Mouse (Mus musculus): ENCODE measurements around the gene Gzmk. TPM values are rescaled to one million over a fixed set of nuclear protein-coding genes. Genes with fewer than 3 reads are reported as not detected.
A peak's percentile ranks its signal among the peaks of the same experiment; 100 is the strongest.

The Gzmk gene
- not detected in 2 replicates for polyA plus RNA-seq (2014; fragmentation: Nextera tagmentation; extraction: Ambion mirVana)

DNA sequence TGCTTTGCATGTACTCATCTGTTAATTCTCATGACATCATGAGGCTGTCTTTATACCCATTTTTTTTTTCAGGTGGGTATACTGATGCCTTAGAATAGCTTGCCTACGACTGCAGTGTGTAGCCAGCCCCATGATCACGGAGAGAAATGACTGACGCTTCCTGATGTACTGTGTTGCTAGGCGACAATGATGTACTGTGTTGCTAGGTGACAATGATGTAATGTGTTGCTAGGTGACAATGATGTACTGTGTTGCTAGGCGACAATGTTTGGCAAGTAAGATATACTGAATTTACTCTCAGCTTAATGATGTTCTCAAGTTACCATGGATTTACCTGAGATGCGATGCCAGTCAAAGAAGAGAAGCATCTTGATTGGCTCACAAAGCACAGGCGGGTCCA is at the start of gene Gzmk:
Gzmk (minus strand) TSS at position 98 of the 400 bp plus-strand sequence.
- Histone ChIP-seq H3K27me3 (ENCODE audit: control insufficient read depth, insufficient read depth, low read length) (no peaks in the 10 kb centered on the region), H3K4me3 (ENCODE audit: low read depth, low read length) (no peak within 1 kb of the TSS), H3K27ac (ENCODE audit: low read depth, low read length) (no peak within 1 kb of the TSS), H3K36me3 (ENCODE audit: control insufficient read depth, insufficient read depth, low read length) (no peaks in the 10 kb centered on the region), H3K9me3 (ENCODE audit: control insufficient read depth, low read length) (no peaks in the 10 kb centered on the region), H3K4me1 (replicated peaks; ENCODE audit: control insufficient read depth, insufficient read depth, low read length) (no peaks in the 10 kb centered on the region), H3K4me2 (ENCODE audit: low read depth, low read length, severe bottlenecking) (no peak within 1 kb of the TSS), H3K9ac (ENCODE audit: low read length) (no peak within 1 kb of the TSS)
- WGBS, result 62% methylated on average over 7 of the region's 7 CpGs
- no peak for DNase-seq (ENCODE audit: low spot score)
- ATAC-seq (replicated peaks; ENCODE audit: low FRiP score), result peak; percentile 80

DNA sequence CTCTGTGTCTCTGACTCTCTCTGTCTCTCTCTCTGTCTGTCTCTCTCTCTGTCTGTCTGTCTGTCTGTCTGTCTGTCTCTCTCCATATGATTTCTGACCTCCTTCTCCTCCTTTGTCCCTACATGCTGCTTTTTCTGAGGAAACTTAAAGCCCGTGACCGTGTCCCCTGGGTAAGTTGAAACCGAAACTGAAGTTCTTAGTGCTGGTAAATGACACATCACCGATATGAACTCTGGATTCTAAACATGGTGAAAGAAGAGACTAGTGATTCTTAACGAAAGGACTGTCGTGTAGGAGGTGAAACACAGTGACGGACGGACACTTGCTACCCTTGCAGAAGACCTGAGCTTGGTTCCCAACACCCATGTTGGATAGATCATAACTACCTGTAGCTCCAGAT is 45.5 kb upstream of the Gzmk start:
- Histone ChIP-seq H3K4me2 (ENCODE audit: low read depth, low read length, severe bottlenecking) (no peak overlapping the region), H3K4me3 (ENCODE audit: low read depth, low read length) (no peak overlapping the region), H3K4me1 (replicated peaks; ENCODE audit: control insufficient read depth, insufficient read depth, low read length) (no peaks in the 10 kb centered on the region), H3K9ac (ENCODE audit: low read length) (no peak overlapping the region), H3K27me3 (ENCODE audit: control insufficient read depth, insufficient read depth, low read length) (no peaks in the 10 kb centered on the region), H3K9me3 (ENCODE audit: control insufficient read depth, low read length) (no peaks in the 10 kb centered on the region), H3K36me3 (ENCODE audit: control insufficient read depth, insufficient read depth, low read length) (no peaks in the 10 kb centered on the region), H3K27ac (ENCODE audit: low read depth, low read length) (no peak overlapping the region)
- ATAC-seq (replicated peaks; ENCODE audit: low FRiP score) (no peak), DNase-seq (ENCODE audit: low spot score) (no peak)
- 92% methylated on average over 8 of the region's 8 CpGs for WGBS

DNA sequence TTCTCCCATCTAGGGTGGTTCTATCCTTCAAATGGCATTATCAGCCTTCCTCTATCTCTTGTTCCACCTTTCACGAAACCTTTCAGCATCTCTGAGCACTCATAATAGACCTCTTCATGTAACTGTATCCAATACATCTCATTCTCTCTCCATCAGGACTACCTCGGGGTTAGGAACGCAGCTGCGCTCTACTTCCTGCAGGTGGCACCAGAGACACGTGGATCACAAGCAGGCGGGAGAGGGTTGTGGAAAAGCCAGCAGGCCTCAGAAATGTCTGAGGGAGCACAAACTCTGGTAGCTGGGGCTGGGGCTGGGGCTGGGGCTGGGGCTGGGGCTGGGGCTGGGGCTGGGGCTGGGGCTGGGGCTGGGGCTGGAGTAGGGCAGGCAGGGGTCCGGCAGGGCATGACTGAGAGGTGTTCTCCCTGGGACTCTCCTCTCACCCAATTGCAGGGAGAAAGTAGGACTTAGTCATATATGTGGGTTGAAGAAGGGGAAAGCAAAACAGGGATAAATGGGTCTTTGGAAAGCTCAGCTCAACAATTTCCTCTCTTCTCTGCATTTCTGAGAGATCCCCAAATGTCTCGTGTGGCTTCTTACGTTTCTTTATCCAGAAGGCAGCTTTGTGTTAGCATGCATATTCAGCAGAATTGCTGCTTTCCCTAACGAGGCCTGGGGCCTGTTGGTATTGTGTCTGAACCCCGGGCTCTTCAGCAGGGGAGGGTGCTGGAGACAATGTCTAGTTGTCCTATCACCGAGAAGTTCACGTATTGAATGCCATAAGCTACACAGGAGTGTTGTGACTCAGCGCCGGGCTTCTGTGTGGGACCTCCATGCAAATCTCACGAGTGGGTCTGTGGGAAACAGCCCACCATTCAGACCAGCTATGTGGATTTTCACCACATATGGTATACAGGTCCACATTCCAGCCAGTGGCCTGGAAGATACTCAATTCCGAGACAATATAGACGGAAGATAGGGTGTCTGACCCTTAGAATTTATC is 44.4 kb upstream of the Gzmk start:
- Histone ChIP-seq H3K27me3 (ENCODE audit: control insufficient read depth, insufficient read depth, low read length) (no peaks in the 10 kb centered on the region), H3K4me3 (ENCODE audit: low read depth, low read length) (no peak overlapping the region), H3K36me3 (ENCODE audit: control insufficient read depth, insufficient read depth, low read length) (no peaks in the 10 kb centered on the region), H3K27ac (ENCODE audit: low read depth, low read length) (no peak overlapping the region), H3K9me3 (ENCODE audit: control insufficient read depth, low read length) (no peaks in the 10 kb centered on the region), H3K4me1 (replicated peaks; ENCODE audit: control insufficient read depth, insufficient read depth, low read length) (no peaks in the 10 kb centered on the region), H3K9ac (ENCODE audit: low read length) (no peak overlapping the region), H3K4me2 (ENCODE audit: low read depth, low read length, severe bottlenecking) (no peak overlapping the region)
- ATAC-seq (replicated peaks; ENCODE audit: low FRiP score), result peak; percentile 82
- 39% methylated on average over 18 of the region's 18 CpGs for whole genome bisulfite sequencing
- peak; percentile 88 for DNase-seq (ENCODE audit: low spot score)

DNA sequence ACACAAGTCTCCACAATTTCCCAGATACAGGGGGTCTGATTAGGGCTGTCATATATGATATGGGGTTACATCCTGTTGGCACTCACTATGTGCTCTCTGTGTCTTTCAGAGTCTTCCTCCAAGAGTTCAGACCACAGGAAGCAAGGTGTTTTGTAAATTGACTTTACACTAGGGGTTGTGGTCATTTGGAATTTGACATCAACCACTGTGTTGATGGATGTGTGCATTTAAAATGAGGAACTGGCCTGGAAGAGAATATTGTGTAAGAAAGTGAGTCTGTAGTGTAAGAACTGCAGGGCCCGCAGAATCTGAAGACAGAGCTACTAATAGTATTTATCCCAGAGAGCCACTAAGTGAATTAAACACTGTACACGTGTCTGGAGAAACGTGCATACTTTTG is 41.5 kb upstream of the Gzmk start:
- H3K9me3 ChIP-seq (ENCODE audit: control insufficient read depth, low read length), result no peaks in the 10 kb centered on the region
- DNase-seq (ENCODE audit: low spot score) (no peak), ATAC-seq (replicated peaks; ENCODE audit: low FRiP score) (no peak)
- no peak overlapping the region for H3K27ac ChIP-seq (ENCODE audit: low read depth, low read length)
- no peak overlapping the region for H3K9ac ChIP-seq (ENCODE audit: low read length)
- no peak overlapping the region for H3K4me2 ChIP-seq (ENCODE audit: low read depth, low read length, severe bottlenecking)
- H3K27me3 ChIP-seq (ENCODE audit: control insufficient read depth, insufficient read depth, low read length), result no peaks in the 10 kb centered on the region
- WGBS, result 90% methylated on average over 3 of the region's 3 CpGs
- no peaks in the 10 kb centered on the region for H3K36me3 ChIP-seq (ENCODE audit: control insufficient read depth, insufficient read depth, low read length)
- H3K4me1 ChIP-seq (replicated peaks; ENCODE audit: control insufficient read depth, insufficient read depth, low read length), result no peaks in the 10 kb centered on the region
- no peak overlapping the region for H3K4me3 ChIP-seq (ENCODE audit: low read depth, low read length)

DNA sequence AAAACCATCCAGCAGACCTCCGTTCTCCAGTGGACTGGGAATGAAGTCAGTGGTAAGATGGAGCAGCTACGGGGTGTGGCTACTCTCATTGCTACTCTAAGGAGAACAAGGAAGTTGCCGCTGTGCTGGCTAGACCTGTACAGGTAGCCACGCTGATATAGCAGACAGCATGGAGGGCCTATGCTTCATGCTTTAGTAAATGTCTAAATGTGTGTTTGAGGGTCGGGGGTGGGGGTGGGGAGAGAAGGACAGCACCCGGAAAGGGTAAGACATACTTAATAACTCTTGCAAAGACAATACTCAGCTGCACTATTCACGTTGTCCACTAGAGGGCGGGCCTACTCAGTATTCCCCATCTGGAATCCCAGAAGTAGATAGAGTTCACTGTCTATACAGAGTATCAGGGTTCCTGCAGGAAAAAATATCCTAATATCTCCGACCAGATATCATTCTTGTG is 40.8 kb upstream of the Gzmk start:
- no peaks in the 10 kb centered on the region for H3K4me1 ChIP-seq (replicated peaks; ENCODE audit: control insufficient read depth, insufficient read depth, low read length)
- no peaks in the 10 kb centered on the region for H3K27me3 ChIP-seq (ENCODE audit: control insufficient read depth, insufficient read depth, low read length)
- DNase-seq (ENCODE audit: low spot score) (peak; percentile 88), ATAC-seq (replicated peaks; ENCODE audit: low FRiP score) (peak; percentile 40)
- H3K9me3 ChIP-seq (ENCODE audit: control insufficient read depth, low read length), result no peaks in the 10 kb centered on the region
- H3K4me3 ChIP-seq (ENCODE audit: low read depth, low read length), result no peak overlapping the region
- H3K27ac ChIP-seq (ENCODE audit: low read depth, low read length), result no peak overlapping the region
- no peak overlapping the region for H3K9ac ChIP-seq (ENCODE audit: low read length)
- H3K4me2 ChIP-seq (ENCODE audit: low read depth, low read length, severe bottlenecking), result no peak overlapping the region
- WGBS, result 31% methylated on average over 9 of the region's 9 CpGs
- no peaks in the 10 kb centered on the region for H3K36me3 ChIP-seq (ENCODE audit: control insufficient read depth, insufficient read depth, low read length)

DNA sequence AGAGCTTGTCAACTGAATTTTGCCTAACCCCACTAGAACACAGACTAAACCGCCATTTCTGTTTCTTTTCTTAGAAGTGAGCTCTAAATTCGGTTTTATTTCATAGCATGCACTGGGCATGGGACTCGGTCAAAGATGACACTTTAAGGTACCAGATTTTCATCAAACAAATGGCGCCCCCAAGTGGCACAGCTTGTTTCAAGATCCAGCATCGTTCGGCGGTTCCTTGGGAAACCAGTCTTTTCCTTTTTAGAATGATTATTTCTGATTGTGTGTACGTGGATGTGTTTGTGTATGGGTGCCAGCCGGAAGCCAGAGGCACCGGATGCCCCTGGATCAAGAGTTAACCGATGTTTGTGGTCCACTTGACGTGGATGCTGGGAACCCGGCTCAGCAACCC is 39.5 kb upstream of the Gzmk start:
- no peaks in the 10 kb centered on the region for H3K9me3 ChIP-seq (ENCODE audit: control insufficient read depth, low read length)
- no peak overlapping the region for H3K9ac ChIP-seq (ENCODE audit: low read length)
- no peak overlapping the region for H3K27ac ChIP-seq (ENCODE audit: low read depth, low read length)
- ATAC-seq (replicated peaks; ENCODE audit: low FRiP score), result no peak
- H3K4me2 ChIP-seq (ENCODE audit: low read depth, low read length, severe bottlenecking), result no peak overlapping the region
- 37% methylated on average over 13 of the region's 13 CpGs for WGBS
- no peaks in the 10 kb centered on the region for H3K4me1 ChIP-seq (replicated peaks; ENCODE audit: control insufficient read depth, insufficient read depth, low read length)
- no peaks in the 10 kb centered on the region for H3K27me3 ChIP-seq (ENCODE audit: control insufficient read depth, insufficient read depth, low read length)
- H3K36me3 ChIP-seq (ENCODE audit: control insufficient read depth, insufficient read depth, low read length), result no peaks in the 10 kb centered on the region
- DNase-seq (ENCODE audit: low spot score), result peak; percentile 73
- no peak overlapping the region for H3K4me3 ChIP-seq (ENCODE audit: low read depth, low read length)

DNA sequence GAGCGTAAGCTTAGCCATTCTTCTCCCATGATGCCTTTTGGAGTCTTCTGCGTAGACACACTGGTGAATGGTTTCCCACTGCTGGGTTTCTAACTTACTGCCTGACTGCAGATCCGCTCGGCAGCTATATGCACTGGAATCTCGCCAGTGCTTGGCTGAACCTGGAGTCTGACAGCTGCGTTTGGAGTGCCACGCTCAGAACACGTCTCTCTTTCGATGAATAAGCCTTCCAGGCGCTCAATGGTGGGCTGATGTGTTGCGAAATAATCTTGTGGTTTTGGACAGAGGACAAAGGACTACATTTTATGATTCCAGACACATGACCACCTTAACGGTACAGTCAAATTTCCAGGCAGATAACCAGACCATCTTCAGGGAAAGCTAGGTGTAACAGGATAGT is 37.1 kb upstream of the Gzmk start:
- WGBS, result 86% methylated on average over 12 of the region's 12 CpGs
- H3K9ac ChIP-seq (ENCODE audit: low read length), result no peak overlapping the region
- no peaks in the 10 kb centered on the region for H3K27me3 ChIP-seq (ENCODE audit: control insufficient read depth, insufficient read depth, low read length)
- H3K9me3 ChIP-seq (ENCODE audit: control insufficient read depth, low read length), result no peaks in the 10 kb centered on the region
- H3K27ac ChIP-seq (ENCODE audit: low read depth, low read length), result no peak overlapping the region
- no peaks in the 10 kb centered on the region for H3K36me3 ChIP-seq (ENCODE audit: control insufficient read depth, insufficient read depth, low read length)
- no peaks in the 10 kb centered on the region for H3K4me1 ChIP-seq (replicated peaks; ENCODE audit: control insufficient read depth, insufficient read depth, low read length)
- H3K4me3 ChIP-seq (ENCODE audit: low read depth, low read length), result no peak overlapping the region
- ATAC-seq (replicated peaks; ENCODE audit: low FRiP score) (no peak), DNase-seq (ENCODE audit: low spot score) (no peak)
- no peak overlapping the region for H3K4me2 ChIP-seq (ENCODE audit: low read depth, low read length, severe bottlenecking)

DNA sequence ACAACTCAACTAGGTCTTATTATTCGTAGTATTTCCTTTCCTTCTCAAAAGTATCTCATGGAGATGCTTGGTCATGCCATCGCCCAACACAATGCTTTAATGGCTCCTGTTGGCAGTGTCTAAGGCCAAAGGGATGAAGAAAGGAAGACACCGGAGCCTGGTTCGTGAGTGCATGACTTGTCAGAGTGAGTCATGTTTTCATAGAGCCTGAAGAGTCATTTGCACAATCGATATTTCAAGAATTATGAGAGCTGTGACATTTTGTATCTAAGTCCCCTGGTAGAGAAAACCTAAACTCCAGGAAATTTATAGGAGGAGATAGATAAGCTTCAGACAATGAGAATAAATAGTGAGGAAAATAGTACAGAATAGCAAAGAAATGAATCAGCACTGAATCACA is 33.5 kb upstream of the Gzmk start:
- Histone ChIP-seq H3K27me3 (ENCODE audit: control insufficient read depth, insufficient read depth, low read length) (no peaks in the 10 kb centered on the region), H3K4me3 (ENCODE audit: low read depth, low read length) (no peak overlapping the region)
- no peak for DNase-seq (ENCODE audit: low spot score)

DNA sequence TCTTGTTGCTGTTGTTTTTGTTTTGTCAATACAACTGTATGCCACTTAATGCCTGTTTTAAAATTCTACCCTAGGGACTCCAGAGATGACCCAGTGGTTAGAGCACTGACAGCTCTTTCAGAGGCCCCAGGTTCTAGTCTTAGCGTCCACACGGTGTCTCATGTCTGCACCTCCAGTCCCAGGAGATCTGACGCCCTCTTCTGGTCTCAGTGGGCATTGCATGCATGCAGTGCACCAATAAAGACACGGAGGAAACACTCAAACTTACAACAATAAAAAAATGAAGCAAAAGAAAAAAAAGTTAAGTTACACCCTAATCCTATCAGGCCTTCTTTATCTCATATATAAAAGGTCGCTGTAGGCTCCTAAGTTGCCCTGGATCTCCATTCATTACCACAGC is 31.5 kb upstream of the Gzmk start:
- WGBS, result 45% methylated on average over 5 of the region's 5 CpGs

More for the DNA sequence above, 33.5 kb upstream of the Gzmk start:
- no peak overlapping the region for H3K4me2 ChIP-seq (ENCODE audit: low read depth, low read length, severe bottlenecking)
- H3K4me1 ChIP-seq (replicated peaks; ENCODE audit: control insufficient read depth, insufficient read depth, low read length), result no peaks in the 10 kb centered on the region
- no peak overlapping the region for H3K27ac ChIP-seq (ENCODE audit: low read depth, low read length)
- no peak for ATAC-seq (replicated peaks; ENCODE audit: low FRiP score)
- H3K9ac ChIP-seq (ENCODE audit: low read length), result no peak overlapping the region
- no peaks in the 10 kb centered on the region for H3K36me3 ChIP-seq (ENCODE audit: control insufficient read depth, insufficient read depth, low read length)
- WGBS, result 94% methylated on average over 5 of the region's 5 CpGs
- H3K9me3 ChIP-seq (ENCODE audit: control insufficient read depth, low read length), result no peaks in the 10 kb centered on the region

More for the DNA sequence above, 31.5 kb upstream of the Gzmk start:
- ATAC-seq (replicated peaks; ENCODE audit: low FRiP score) (no peak), DNase-seq (ENCODE audit: low spot score) (no peak)
- H3K27me3 ChIP-seq (ENCODE audit: control insufficient read depth, insufficient read depth, low read length), result no peaks in the 10 kb centered on the region
- H3K27ac ChIP-seq (ENCODE audit: low read depth, low read length), result no peak overlapping the region
- no peak overlapping the region for H3K4me2 ChIP-seq (ENCODE audit: low read depth, low read length, severe bottlenecking)
- no peaks in the 10 kb centered on the region for H3K36me3 ChIP-seq (ENCODE audit: control insufficient read depth, insufficient read depth, low read length)
- no peaks in the 10 kb centered on the region for H3K9me3 ChIP-seq (ENCODE audit: control insufficient read depth, low read length)
- H3K4me1 ChIP-seq (replicated peaks; ENCODE audit: control insufficient read depth, insufficient read depth, low read length), result no peaks in the 10 kb centered on the region
- H3K9ac ChIP-seq (ENCODE audit: low read length), result no peak overlapping the region
- no peak overlapping the region for H3K4me3 ChIP-seq (ENCODE audit: low read depth, low read length)
